Mouse (Mus musculus) liver, postnatal 0 days (tissue): Measurements from ENCODE around the gene Mnat1.

Experiments
- CTCF ChIP-seq: sonication (generic); IDR thresholded peaks from 2 replicates; pipeline ENCODE4 v1.5.1; 2016; ENCODE audit warnings: antibody characterized with exemption, low read depth
- EP300 ChIP-seq: IDR thresholded peaks from 2 replicates; pipeline ENCODE4 v1.6.1; 2016; ENCODE audit warnings: antibody characterized with exemption, low read depth, mild to moderate bottlenecking

DNA sequence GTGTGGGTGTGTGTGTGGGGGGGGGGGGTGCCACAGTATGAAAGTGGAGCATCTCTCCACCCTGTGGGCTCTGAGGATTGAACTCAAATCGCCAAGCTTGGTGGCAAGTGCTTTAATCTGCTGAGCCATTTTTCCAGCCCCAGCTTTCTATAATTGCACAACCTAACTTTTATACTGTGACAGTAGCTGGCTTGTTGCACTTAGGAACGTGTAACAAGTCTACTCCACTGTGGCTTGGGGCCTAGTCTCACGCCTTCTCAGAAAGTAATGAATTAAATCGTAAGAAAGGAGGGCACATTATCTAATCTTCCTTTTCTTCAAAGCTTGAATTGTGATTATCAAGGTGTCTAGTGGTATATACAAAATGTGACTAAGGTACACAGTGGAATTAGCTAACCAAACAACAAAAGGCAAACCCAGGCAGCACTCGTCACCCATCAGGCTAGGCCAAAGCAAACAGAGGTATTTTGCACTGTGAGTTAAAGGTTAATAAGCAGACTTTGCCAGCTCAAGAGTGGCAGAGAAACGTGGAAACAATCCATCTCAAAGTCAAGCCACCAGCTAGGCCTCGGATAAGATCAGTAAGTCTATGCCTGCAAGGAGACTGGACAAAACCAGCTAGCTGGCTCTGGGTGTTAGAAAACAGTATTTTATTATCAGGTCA, 32.7 kb upstream of the Mnat1 start:
- TF ChIP-seq EP300, result no peak
- no peak for TF ChIP-seq CTCF
